Mouse (Mus musculus) 416B (cell line): ENCODE measurements around the gene Gstt3.

Experiments
- DNase-seq: peaks from one replicate; pipeline ENCODE4 v3.0.0; 2011; ENCODE audit warnings: low read depth

Gene Gstt3

GRCm38 (mm10) chr10:75780769-75781578, at the start of gene Gstt3, which contains the start of gene Gm20441:
TSS of gene Gstt3 (minus strand) at chr10:75781414.
TSS of gene Gm20441 (minus strand) at chr10:75780954.
- DNase-seq = peak; percentile 81

DNA sequence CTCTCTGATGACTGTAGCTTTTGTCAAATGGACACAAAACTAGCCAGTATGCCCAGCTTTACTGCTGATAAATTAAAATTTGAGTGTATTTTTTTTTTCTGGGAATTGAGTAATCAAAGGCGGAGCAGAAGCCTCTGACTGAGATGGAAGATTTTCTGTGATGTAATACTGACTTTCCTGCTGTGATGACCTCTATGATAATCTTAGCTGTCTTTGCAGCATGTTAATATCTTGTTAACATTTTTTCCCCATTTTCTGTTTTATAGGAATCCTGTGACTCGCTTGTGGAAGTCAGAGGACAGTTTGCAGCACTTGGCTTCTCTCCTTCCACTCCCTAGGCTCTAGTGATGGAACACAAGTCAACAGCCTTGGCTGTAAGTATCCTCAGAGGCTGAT, 49.1 kb upstream of the Gstt3 start:
- peak; percentile 12 for DNase-seq

DNA sequence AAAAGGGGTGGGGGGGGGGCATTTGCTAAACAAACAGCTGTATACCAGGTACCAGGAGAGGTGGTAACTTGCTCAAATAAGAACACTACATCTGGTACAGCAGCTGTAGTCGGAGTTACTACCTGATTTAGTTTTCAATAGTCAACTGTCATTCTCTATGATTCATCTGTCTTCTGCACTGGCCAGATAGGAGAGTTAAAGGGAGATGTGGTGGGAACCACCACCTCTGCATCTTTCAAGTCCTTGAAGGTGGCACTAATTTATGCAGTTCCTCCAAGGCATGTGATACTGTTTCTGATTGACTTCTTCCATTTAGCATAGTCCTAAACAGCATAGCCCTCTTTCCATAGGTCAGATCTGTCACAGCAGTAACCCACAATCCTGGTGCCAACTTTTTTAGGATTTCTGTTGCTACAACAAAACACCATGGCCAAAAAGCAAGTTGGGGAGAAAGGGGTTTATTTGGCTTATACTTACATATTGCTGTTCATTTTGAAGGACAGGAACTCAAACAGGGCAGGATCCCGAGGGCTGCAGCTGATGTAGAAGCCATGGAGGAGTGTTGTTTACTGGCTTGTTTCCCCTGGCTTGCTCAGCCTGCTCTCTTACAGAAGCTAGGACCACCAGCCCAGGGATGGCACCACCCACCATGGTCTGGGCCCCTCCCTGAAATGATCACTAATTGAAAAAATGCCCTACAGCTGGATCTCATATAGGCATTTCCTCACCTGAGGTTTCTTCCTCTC, 48.5 kb upstream of the Gstt3 start:
- no peak for DNase-seq

DNA sequence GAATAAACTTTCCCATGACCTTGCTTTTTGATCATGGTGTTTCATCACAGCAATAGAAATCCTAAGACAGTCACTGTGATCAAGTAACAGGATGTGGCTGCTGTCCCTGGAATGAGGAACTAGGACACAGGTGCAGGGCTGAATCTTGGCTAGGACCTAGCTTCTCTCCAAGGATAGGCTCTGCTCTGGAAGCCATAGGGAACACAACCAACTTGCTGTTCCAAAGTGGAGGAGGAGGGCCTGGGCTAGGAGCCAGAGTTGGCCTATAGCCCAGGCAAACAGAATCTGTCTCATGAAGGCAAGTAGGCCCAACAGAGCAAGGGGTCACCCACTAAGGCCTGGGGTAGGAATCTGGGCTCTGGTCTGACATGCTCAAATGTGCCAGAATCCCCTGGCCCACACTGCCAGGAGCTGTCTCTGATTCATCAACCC, 47.3 kb upstream of the Gstt3 start:
- DNase-seq = peak; percentile 8

GRCm38 (mm10) chr10:75827668-75828360, 46.6 kb upstream of the Gstt3 start:
- DNase-seq = peak; percentile 16

DNA sequence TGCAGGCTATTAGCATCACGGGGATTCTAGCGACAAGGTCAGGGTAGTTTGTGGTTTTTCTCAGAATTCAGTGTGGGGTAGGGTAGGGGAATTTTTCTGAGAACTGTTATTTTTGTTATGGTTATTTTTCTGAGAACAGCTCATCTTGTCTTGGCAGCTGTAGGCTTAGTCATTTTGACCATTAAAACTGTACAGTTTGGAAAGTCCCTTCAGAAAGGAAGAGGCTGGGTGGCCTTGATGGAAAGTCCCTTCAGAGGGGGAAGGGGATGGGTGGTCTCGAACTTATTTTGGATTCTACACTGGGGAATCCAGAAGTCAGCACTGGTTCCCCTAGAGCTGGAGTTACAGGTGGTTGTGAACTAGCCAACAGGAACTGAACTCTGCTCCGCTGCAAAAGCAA, 43.3 kb upstream of the Gstt3 start:
- no peak for DNase-seq

DNA sequence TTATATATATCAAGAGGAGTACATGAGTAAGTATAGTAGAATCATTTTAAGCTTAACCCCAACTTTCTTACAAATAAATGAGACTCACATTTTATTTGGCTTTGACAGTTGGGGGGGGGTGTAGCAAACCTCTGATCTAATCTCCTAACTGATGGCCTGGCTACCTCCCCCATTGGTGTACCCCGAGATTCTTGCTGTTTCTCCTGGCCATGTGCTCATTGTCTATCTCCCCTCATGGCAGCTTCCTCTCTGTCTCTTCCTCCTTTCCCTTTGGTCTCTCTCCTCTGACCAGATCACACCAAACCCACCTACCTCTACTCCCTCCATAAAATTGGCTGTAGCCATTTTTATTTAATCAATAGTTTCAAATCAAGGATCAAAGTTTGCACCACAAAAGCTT, 42.6 kb upstream of the Gstt3 start:
- no peak for DNase-seq

DNA sequence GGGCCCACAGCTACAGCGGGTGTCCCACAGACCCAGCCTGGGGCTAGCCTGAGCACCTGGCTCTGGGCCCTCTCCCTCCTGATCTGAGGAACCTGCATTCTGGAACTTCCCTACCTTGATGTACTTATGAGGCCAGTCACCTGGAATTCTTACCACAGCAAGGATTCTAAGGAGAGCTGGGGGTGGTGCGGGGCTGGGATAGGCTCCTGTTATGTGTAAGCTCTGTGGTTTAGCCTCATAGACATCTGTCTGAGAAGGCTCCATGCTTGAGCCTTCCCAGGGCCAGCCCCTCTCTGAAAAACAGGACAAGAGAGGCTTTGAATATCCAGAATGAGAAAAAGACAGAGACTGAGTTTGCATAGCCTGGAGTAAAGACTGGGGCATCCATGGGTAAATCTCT, 41.2 kb upstream of the Gstt3 start, which contains the start of gene Gstt4:
TSS of gene Gstt4 (minus strand) at position 101 of the 400 bp plus-strand sequence.
- no peak for DNase-seq

- no peak for DNase-seq
Measured at GRCm38 (mm10) chr10:75819882-75820281, 38.7 kb upstream of the Gstt3 start.

- no peak for DNase-seq
Measured at GRCm38 (mm10) chr10:75818641-75819040, 37.4 kb upstream of the Gstt3 start.

- no peak for DNase-seq
Measured at GRCm38 (mm10) chr10:75804217-75804616, 23.0 kb upstream of the Gstt3 start.

DNA sequence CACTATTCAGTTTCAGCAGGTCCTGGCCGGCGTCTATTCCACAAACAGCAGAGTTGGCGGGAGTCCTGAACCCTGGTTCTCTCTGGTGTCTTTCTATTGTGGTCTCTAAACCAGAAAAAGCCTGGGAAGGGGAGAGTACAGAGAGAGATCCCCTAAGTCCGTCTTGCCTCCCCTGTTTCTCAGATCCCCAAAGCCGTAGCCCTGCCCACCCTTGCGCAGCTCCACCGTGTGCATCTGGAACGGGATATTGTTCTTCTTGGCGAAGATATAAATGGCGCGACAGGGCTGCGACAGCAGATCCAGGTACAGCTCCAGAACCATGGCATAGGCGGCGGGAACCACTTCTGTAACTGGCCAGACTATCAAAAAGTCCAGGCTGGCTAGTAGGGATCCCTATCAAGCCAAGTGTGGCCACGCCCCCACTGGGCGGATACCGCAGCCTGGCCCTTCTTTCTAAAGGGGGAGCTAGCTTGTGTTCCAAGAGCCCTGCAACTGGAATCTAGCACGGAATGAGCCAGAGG, 17.0 kb upstream of the Gstt3 start, which contains the start of gene Gstt1:
TSS of gene Gstt1 (minus strand) at position 409 of the 521 bp plus-strand sequence.
- no peak for DNase-seq

DNA sequence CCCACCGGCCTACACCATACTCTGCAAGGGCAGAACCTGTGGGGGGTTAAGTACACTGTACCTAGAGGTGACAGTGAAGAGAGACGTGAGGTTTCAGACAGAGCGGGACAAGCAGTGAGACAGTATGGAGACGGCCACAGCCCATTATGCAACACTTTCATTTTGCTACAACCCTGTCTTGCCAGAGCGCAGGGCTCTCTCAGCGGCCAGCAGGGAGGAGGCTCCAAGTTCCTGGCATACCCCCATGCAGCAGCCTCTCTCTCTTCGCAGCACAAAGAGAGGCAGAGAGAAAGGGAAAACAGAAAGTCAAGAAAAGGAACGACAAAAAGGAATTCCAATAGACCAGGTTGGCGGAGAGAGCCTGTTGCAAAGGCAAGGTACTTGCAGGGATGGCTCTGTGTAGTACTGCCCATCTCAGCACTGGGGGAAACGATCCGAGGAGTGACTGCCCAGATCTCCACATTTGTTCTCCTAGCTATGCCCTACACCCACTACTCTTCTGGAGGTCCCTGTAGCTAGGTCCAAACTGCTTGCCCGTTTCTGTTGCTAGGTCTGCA, 16.5 kb upstream of the Gstt3 start:
- no peak for DNase-seq

GRCm38 (mm10) chr10:75796731-75797516, 15.7 kb upstream of the Gstt3 start:
- no peak for DNase-seq

GRCm38 (mm10) chr10:75794880-75795279, 13.7 kb upstream of the Gstt3 start:
- DNase-seq = no peak

DNA sequence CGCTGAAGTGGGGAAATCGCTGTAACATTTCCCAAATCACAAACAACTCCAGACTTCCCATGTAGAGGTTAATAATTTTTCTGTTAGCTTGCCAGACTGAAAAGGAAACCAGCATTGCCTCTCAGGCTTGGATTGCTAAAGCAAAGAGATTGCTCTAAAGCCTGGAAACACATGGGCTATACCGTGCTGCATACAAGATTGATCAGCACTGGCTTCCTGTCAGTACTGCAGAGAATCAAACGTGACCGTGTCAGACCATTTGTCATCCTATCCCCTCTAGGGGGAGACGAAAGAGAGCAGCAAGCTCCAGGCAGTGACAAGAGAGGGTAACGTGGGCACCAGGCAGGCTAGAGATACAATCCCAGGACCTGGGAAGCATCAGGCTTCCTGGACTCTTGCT, 9.6 kb upstream of the Gstt3 start:
- DNase-seq = peak; percentile 25

DNA sequence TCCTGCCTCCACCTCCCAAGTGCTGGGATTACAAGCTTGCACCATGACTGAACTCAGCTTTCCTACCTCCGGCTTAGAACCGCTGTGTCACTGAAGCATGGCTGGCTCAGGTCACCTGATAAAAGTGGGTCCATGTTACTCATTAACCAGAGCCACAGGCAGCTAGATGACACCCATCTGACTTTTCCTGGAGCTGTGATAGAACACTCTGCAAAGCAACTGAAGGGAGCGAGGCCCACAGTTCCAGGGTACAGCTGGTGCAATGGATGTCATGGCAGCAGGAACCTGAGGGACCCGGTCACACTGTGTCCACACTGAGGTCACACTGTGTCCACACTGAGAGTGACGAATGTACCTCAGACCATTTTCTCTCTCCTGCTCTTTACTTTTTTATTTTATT, 8.6 kb upstream of the Gstt3 start:
- no peak for DNase-seq

DNA sequence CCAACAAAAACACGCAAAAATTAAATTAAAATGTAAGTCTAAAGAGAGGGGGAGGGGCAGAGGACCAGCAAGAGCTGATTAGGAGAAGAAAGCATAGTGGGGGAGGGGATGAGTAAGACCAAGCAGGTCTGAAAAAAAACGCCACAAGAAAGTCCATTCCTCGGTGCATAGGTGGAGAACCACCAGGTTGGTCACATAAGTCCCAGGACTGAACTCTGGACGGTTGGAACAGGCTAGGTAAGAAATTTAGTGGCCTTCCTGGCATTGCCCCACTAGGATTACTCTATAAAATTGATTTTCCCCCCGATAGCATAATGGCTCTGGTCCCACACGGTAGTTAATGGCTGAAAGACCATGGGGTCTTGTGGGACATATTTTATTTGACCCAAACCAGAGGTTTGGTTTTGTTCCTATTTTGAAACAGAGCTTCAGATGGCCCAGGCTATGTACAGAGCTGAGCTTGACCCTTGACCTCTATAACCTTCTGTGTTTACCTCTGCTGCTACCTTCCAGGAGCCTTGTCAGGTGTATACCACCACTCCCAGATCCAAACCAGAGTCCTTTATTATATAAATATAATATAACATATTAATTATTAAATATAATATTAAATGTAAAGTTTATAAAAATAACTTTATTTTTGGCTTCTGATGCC, 8.0 kb upstream of the Gstt3 start:
- DNase-seq = no peak

- DNase-seq = no peak
Measured at GRCm38 (mm10) chr10:75788277-75788676, 7.1 kb upstream of the Gstt3 start.

DNA sequence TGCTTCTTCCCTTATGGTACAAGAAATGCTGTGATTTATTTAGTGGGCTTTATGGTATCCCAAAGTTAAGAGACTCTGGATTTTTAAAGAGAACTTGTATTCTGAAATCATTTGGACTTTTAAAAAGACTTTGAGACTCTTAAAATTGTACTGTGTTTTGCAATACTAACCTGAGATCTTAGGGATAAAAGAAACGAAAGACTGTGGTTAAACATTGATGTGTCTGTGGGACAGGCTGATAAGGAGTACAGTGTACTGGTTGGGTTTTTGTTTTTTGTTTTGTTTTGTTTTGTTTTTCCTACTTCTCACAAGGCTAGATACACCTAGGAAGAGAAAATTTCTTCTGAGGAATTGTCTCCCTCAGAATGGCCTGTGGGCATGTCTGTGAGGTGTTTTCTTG, 4.2 kb upstream of the Gstt3 start:
- DNase-seq = no peak
